Mouse (Mus musculus) heart, embryonic 13.5 days (tissue): Measurements from ENCODE around the gene Kars. TPM values are rescaled to one million over a fixed set of nuclear protein-coding genes. Genes with fewer than 3 reads are reported as not detected.
A peak's percentile ranks its signal among the peaks of the same experiment; 100 is the strongest.

ENCODE experiments used
- ATAC-seq: fragments of 200-750 bp; cut with Nextera tagmentation; 2 replicates; pipeline ENCODE4 v1.8.0; 2017; ENCODE audit warnings: moderate TSS enrichment; ENCODE audit not compliant: insufficient number of reproducible peaks, low FRiP score, low TSS enrichment; ENCODE audit errors: extremely low read depth
- H3K27ac ChIP-seq: fragments of 300-500 bp; sonication (generic); replicated peaks from 2 replicates; pipeline ENCODE4 v1.5.1; 2015; ENCODE audit warnings: moderate library complexity, mild to moderate bottlenecking, inconsistent platforms
- H3K27me3 ChIP-seq: fragments of 300-500 bp; sonication (generic); replicated peaks from 2 replicates; pipeline ENCODE4 v1.6.1; 2015; ENCODE audit warnings: mild to moderate bottlenecking, inconsistent platforms
- H3K36me3 ChIP-seq: fragments of 300-500 bp; sonication (generic); 2 replicates; pipeline ENCODE4 v1.6.1; 2015; ENCODE audit warnings: mild to moderate bottlenecking, inconsistent platforms
- H3K4me1 ChIP-seq: fragments of 300-500 bp; sonication (generic); 2 replicates; pipeline ENCODE4 v1.6.1; 2015; ENCODE audit warnings: inconsistent platforms
- H3K4me2 ChIP-seq: fragments of 300-500 bp; sonication (generic); 2 replicates; pipeline ENCODE4 v1.6.1; 2015; ENCODE audit warnings: inconsistent platforms, mild to moderate bottlenecking, moderate library complexity
- H3K4me3 ChIP-seq: fragments of 300-500 bp; sonication (generic); 2 replicates; pipeline ENCODE4 v1.5.1; 2015; ENCODE audit warnings: moderate library complexity, mild to moderate bottlenecking, inconsistent platforms
- H3K9ac ChIP-seq: fragments of 300-500 bp; sonication (generic); 2 replicates; pipeline ENCODE4 v1.6.1; 2015; ENCODE audit warnings: inconsistent platforms, mild to moderate bottlenecking, moderate library complexity
- H3K9me3 ChIP-seq: fragments of 300-500 bp; sonication (generic); 2 replicates; pipeline ENCODE4 v1.6.1; 2016; ENCODE audit warnings: inconsistent platforms
- WGBS: fragments of 180-500 bp; shearing (Covaris S2); methylation state at CpG from one replicate; pipeline ENCODE4 v1.1.7; 2015; ENCODE audit warnings: mixed read lengths; 5-methylcytosine and 5-hydroxymethylcytosine counted together
- polyA plus RNA-seq: library from polyadenylated mRNA; unstranded; fragments of >200 nt; fragmentation: Nextera tagmentation; extraction: Ambion mirVana; gene quantifications from 2 replicates; pipeline ENCODE4 v1.2.1, GENCODE M21; 2015

Gene Kars
- 132 and 138 TPM in 2 replicates for polyA plus RNA-seq

- Histone ChIP-seq H3K9me3 (no peaks in the 10 kb centered on the region), H3K9ac (peak within 1 kb of the TSS; percentile 89), H3K36me3 (peaks cover 31% of the 10 kb centered on the region), H3K4me1 (peaks cover 27% of the 10 kb centered on the region), H3K27me3 (no peaks in the 10 kb centered on the region), H3K4me3 (peak within 1 kb of the TSS; percentile 84), H3K4me2 (peak within 1 kb of the TSS; percentile 77), H3K27ac (peak within 1 kb of the TSS; percentile 84)
- under 1% methylated on average over 61 of the region's 61 CpGs for WGBS
- ATAC-seq: peak; percentile 88
Observed at GRCm38 (mm10) chr8:112010997-112011815, at the start of gene Kars, which contains the start of gene Terf2ip. Gene Kars, minus strand, starts transcription at chr8:112011323. Gene Terf2ip, plus strand, starts transcription at chr8:112011398.

GRCm38 (mm10) chr8:112054456-112054855 is 43.3 kb upstream of the Kars start:
- H3K4me1 ChIP-seq: no peaks in the 10 kb centered on the region
- H3K9ac ChIP-seq: no peak overlapping the region
- H3K4me3 ChIP-seq: no peak overlapping the region
- no peak overlapping the region for H3K4me2 ChIP-seq
- H3K27ac ChIP-seq: no peak overlapping the region
- ATAC-seq: no peak
- H3K9me3 ChIP-seq: no peaks in the 10 kb centered on the region
- H3K36me3 ChIP-seq: no peaks in the 10 kb centered on the region
- no peaks in the 10 kb centered on the region for H3K27me3 ChIP-seq

- H3K9ac ChIP-seq: no peak overlapping the region
- no peak for ATAC-seq
- no peaks in the 10 kb centered on the region for H3K4me1 ChIP-seq
- no peak overlapping the region for H3K4me2 ChIP-seq
- no peak overlapping the region for H3K4me3 ChIP-seq
- H3K27ac ChIP-seq: no peak overlapping the region
- no peaks in the 10 kb centered on the region for H3K9me3 ChIP-seq
- 62% methylated on average over 9 of the region's 9 CpGs for WGBS
- H3K36me3 ChIP-seq: no peaks in the 10 kb centered on the region
- no peaks in the 10 kb centered on the region for H3K27me3 ChIP-seq
Observed at GRCm38 (mm10) chr8:112051537-112051936, 40.4 kb upstream of the Kars start.

- WGBS: 71% methylated on average over 6 of the region's 6 CpGs
- Histone ChIP-seq H3K27me3 (no peaks in the 10 kb centered on the region), H3K4me3 (no peak overlapping the region), H3K36me3 (no peaks in the 10 kb centered on the region), H3K9me3 (no peaks in the 10 kb centered on the region), H3K9ac (no peak overlapping the region), H3K27ac (no peak overlapping the region), H3K4me1 (no peaks in the 10 kb centered on the region), H3K4me2 (no peak overlapping the region)
- ATAC-seq: no peak
Observed at GRCm38 (mm10) chr8:112049984-112050383, 38.9 kb upstream of the Kars start.

- H3K9ac ChIP-seq: no peak overlapping the region
- no peaks in the 10 kb centered on the region for H3K36me3 ChIP-seq
- H3K27me3 ChIP-seq: no peaks in the 10 kb centered on the region
- WGBS: 61% methylated on average over 6 of the region's 6 CpGs
- no peaks in the 10 kb centered on the region for H3K9me3 ChIP-seq
- no peak for ATAC-seq
- no peak overlapping the region for H3K27ac ChIP-seq
- H3K4me3 ChIP-seq: no peak overlapping the region
- no peaks in the 10 kb centered on the region for H3K4me1 ChIP-seq
- H3K4me2 ChIP-seq: no peak overlapping the region
Observed at GRCm38 (mm10) chr8:112048293-112048692, 37.2 kb upstream of the Kars start.

GRCm38 (mm10) chr8:112045896-112046295 is 34.8 kb upstream of the Kars start:
- Histone ChIP-seq H3K27me3 (no peaks in the 10 kb centered on the region), H3K9me3 (no peaks in the 10 kb centered on the region), H3K4me2 (no peak overlapping the region), H3K4me3 (no peak overlapping the region), H3K36me3 (no peaks in the 10 kb centered on the region), H3K9ac (no peak overlapping the region), H3K4me1 (no peaks in the 10 kb centered on the region), H3K27ac (no peak overlapping the region)
- WGBS: 4% methylated on average over 7 of the region's 7 CpGs
- no peak; the same call in 1 of the 2 replicates for ATAC-seq

- ATAC-seq: no peak
- H3K4me2 ChIP-seq: no peak overlapping the region
Observed at GRCm38 (mm10) chr8:112045182-112045581, 34.1 kb upstream of the Kars start.

GRCm38 (mm10) chr8:112037521-112037920 is 26.4 kb upstream of the Kars start:
- no peaks in the 10 kb centered on the region for H3K36me3 ChIP-seq
- 67% methylated on average over 18 of the region's 18 CpGs for WGBS
- H3K27me3 ChIP-seq: no peaks in the 10 kb centered on the region
- ATAC-seq: no peak
- H3K9ac ChIP-seq: no peak overlapping the region
- no peaks in the 10 kb centered on the region for H3K9me3 ChIP-seq
- no peak overlapping the region for H3K4me2 ChIP-seq
- no peak overlapping the region for H3K27ac ChIP-seq
- H3K4me3 ChIP-seq: no peak overlapping the region
- no peaks in the 10 kb centered on the region for H3K4me1 ChIP-seq

More at GRCm38 (mm10) chr8:112045182-112045581, 34.1 kb upstream of the Kars start:
- Histone ChIP-seq H3K9ac (no peak overlapping the region), H3K4me1 (no peaks in the 10 kb centered on the region), H3K27me3 (no peaks in the 10 kb centered on the region), H3K4me3 (no peak overlapping the region), H3K36me3 (no peaks in the 10 kb centered on the region), H3K9me3 (no peaks in the 10 kb centered on the region), H3K27ac (no peak overlapping the region)
- 70% methylated on average over 5 of the region's 5 CpGs for WGBS

- Histone ChIP-seq H3K4me3 (no peak overlapping the region), H3K27ac (no peak overlapping the region), H3K9ac (no peak overlapping the region), H3K4me2 (no peak overlapping the region), H3K36me3 (no peaks in the 10 kb centered on the region), H3K9me3 (no peaks in the 10 kb centered on the region), H3K27me3 (no peaks in the 10 kb centered on the region), H3K4me1 (no peaks in the 10 kb centered on the region)
- ATAC-seq: no peak
- 10% methylated on average over 8 of the region's 8 CpGs for WGBS
Observed at GRCm38 (mm10) chr8:112034603-112035002, 23.5 kb upstream of the Kars start.

- Histone ChIP-seq H3K9me3 (no peaks in the 10 kb centered on the region), H3K4me2 (no peak overlapping the region), H3K36me3 (no peaks in the 10 kb centered on the region), H3K27me3 (no peaks in the 10 kb centered on the region), H3K4me1 (no peaks in the 10 kb centered on the region), H3K27ac (no peak overlapping the region), H3K4me3 (no peak overlapping the region), H3K9ac (no peak overlapping the region)
- 60% methylated on average over 7 of the region's 7 CpGs for WGBS
- no peak for ATAC-seq
Observed at GRCm38 (mm10) chr8:112033071-112033470, 21.9 kb upstream of the Kars start.

- H3K4me1 ChIP-seq: no peaks in the 10 kb centered on the region
- ATAC-seq: no peak
- H3K4me3 ChIP-seq: no peak overlapping the region
- no peak overlapping the region for H3K27ac ChIP-seq
- 54% methylated on average over 6 of the region's 6 CpGs for WGBS
- no peak overlapping the region for H3K4me2 ChIP-seq
- H3K9ac ChIP-seq: no peak overlapping the region
- H3K36me3 ChIP-seq: no peaks in the 10 kb centered on the region
- no peaks in the 10 kb centered on the region for H3K9me3 ChIP-seq
- H3K27me3 ChIP-seq: no peaks in the 10 kb centered on the region
Observed at GRCm38 (mm10) chr8:112030663-112031062, 19.5 kb upstream of the Kars start.

- H3K4me3 ChIP-seq: no peak overlapping the region
- H3K4me1 ChIP-seq: no peaks in the 10 kb centered on the region
- H3K4me2 ChIP-seq: no peak overlapping the region
- WGBS: 68% methylated on average over 7 of the region's 7 CpGs
- H3K36me3 ChIP-seq: no peaks in the 10 kb centered on the region
- H3K27ac ChIP-seq: no peak overlapping the region
- H3K9me3 ChIP-seq: no peaks in the 10 kb centered on the region
- H3K9ac ChIP-seq: no peak overlapping the region
- no peak for ATAC-seq
- H3K27me3 ChIP-seq: no peaks in the 10 kb centered on the region
Observed at GRCm38 (mm10) chr8:112029455-112029854, 18.3 kb upstream of the Kars start.
